Mouse (Mus musculus) monocyte, adult 5-6 weeks (primary cell): ENCODE data around the gene Hoxd4. TPM values are rescaled to one million over a fixed set of nuclear protein-coding genes. Genes with fewer than 3 reads are reported as not detected.

ENCODE experiments used
- ATAC-seq: fragments of 153-309, 156-312 bp; replicated peaks from 2 replicates; pipeline ENCODE4 v1.8.0; 2017; ENCODE audit warnings: mild to moderate bottlenecking; ENCODE audit not compliant: low TSS enrichment, insufficient number of reproducible peaks, severe bottlenecking, poor library complexity, low FRiP score
- total RNA-seq: library from RNA; stranded (forward); fragments of 200-1000, 200-491, 200-594 nt; gene quantifications from 3 replicates; pipeline ENCODE4 v1.2.3, GENCODE M21; 2017

Hoxd4 gene
- total RNA-seq, 1 experiment from 2014 or later = not detected

- no peak for ATAC-seq
Observed at GRCm38 (mm10) chr2:74720955-74721491, 9.3 kb downstream of the Hoxd4 start.

DNA sequence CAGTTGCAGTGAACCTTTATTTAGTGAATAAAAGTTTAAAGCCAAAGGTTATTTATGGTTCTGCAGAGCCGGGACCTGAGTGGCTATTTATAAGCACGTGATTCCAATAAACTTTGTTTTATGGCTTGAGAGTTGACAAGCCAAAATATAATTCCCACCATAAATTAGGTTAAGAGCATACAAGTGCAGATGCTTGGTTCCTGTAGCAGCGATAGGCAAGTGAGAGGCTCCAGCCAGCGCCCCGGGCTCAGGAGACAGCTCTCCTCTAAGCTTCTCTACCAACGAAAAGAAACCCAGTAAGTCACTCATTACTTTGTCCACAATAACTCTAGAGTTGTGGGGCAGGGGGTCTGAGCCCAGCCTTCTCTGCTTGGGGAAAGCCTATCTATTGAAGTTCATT lies 10.2 kb downstream of the Hoxd4 start:
- ATAC-seq = no peak

- no peak for ATAC-seq
Observed at GRCm38 (mm10) chr2:74722949-74723348, 11.2 kb downstream of the Hoxd4 start.

DNA sequence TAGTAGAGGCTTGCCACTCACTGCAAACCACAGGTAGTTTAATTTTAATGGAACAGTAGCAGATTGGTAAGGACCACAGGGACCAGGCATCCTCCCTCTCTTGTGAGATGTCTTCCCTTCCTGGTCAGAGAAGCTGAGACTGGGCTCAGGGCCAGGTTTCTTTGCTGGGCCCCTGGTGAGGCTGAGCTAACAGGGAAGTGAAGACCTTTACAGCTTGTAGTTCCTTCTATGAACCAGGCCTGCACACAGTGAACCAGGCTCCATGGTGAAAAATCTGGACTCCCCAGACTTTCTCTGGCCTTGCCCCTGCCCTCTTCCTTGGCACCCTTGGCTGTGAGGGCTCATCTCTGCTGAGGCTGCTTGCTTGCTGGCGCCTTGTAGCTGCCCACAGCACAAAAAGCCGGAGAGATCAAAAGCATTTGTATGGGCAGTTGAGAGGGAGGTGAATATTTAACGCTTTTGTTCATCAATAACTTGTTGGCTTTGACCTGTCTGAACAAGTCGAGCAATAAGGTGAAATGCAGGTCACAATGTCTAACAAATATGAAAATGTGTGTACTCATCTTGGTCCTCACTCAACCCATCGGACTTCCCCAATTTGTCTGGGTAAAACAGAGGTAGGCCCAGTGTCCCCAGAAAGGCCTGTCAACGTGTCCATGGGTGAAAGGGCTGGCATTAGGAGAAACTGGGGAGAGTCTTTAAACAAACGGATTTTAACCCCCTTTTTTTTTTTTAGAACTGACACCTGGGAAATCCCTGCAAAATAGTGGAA lies 12.7 kb downstream of the Hoxd4 start:
- no peak for ATAC-seq

DNA sequence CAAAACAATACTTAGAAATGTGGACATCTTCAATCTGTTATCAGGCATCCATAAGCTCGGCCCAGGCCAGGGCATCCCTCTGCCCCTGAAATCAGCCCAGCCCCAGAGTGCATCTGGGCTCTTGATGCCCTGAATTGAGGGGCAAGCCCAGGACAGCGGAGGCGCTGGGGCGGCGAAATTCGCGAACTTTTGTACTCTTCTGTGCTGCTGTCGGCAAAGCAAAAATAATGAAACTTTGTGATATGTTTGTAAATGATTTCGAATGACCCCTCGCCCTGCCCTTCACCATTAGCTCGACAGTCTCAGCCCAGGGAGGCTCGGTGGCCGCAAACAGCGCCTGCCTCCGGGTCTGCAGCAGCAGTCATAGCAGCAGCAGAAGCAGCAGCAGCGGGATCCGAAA lies 13.4 kb downstream of the Hoxd4 start:
- no peak for ATAC-seq

DNA sequence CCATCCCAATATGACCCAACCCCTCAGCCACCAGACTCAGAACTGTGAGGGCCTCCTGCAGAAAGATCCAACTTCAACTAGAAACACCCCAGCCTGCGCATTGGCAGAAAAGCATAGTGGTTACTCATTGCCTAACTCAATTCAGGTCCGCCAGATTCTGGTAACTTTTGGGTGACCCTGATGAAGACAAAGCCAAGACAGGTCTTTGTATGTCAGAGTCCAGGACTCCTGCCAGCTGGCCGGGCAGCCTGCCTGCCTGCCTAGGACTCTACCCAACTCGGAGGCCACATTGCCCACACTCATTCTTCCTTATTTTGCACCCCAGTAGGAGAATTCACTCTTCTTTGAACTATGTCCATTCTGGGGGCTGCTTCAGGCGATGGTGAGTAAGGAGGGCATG lies 14.8 kb downstream of the Hoxd4 start, which contains the start of gene Gm28230:
Gene Gm28230, plus strand, starts transcription at position 178 of the 400 bp plus-strand sequence.
- ATAC-seq = no peak

GRCm38 (mm10) chr2:74726973-74727639 lies 15.4 kb downstream of the Hoxd4 start:
- no peak for ATAC-seq

DNA sequence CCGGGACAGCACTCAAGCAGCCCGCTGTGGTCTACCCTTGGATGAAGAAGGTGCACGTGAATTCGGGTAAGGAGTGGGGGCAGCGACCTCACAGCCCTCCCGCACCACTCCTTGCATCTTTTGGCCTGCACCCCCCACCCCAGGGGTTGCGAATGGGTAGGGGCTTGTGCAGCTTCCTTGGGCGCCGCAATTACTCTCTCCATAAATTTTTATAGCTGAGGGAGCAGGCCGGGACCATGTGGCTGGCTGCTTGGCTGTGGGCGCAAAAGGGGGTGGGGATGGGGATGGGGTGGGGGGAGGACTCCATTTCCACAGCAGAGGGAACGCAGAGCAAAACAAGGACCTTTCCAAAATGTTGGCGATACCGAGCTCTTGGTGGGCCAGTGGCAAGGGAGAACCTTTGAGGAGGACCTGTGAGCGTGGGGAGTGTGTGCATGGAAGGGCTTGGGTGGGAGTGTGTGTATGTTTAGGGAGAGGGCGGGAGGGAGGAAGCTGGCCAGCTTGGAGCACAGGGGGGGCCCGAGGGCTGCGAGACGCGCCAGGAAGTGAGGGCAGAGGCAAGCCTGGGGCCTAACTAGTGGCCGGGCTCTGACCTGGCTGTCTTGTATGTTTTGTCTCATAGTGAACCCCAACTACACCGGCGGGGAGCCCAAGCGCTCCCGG lies 16.0 kb downstream of the Hoxd4 start:
- no peak for ATAC-seq

GRCm38 (mm10) chr2:74728303-74728680 lies 16.6 kb downstream of the Hoxd4 start:
- ATAC-seq = no peak

GRCm38 (mm10) chr2:74730331-74730730 lies 18.6 kb downstream of the Hoxd4 start:
- ATAC-seq = no peak

DNA sequence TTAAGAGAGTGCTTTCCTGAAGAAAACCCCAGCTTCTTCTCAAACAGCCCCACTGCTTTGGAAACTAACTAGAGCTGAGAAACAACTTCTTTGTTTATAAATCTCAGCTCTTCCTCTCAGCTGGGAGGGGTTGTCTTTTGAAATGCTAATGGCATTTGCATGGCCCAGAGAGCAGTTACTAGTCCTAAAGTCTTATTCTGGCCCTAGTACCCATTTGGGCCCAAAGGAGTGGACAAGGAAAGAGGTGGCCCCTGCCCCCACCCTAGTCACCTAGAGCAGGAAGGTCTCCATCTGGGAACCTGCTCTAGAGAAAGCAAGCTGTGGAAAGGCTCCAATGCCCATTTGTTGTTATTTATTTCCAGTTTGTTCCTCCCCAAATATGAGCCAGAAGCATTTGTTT lies 19.3 kb downstream of the Hoxd4 start:
- ATAC-seq = no peak

DNA sequence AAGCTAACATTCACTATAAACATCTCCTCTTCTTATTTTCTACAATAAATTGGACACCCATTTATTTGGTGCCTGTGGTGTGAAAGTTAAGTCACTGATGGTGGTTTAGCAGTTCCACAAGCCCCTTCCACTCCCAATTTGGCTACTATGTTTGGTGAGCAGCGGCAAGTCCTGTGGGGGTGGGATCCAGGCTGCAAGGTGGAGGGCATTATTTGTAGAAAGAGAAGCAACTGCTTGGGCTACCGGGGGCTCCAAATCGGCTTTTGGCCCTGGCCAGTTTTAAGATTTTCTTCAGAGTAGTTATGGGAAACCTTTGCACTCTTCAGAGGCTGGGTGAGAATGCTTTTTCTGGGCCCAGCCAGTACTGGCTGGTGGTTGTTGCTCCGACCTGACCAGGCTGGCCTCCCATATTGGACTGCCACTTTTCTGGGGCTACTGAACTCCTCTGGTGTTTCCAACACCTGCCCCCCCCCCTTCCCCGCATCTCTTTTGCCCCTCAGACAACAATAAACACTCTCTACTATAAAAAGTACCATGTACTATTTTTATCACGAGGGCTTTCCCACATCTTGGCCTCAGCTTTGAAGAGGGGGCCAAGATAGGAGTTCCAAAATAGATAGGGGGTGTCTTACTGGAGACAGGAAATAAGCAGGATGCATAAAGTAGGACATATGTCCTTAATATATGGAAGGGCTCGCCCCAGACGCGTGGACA lies 20.2 kb downstream of the Hoxd4 start:
- no peak for ATAC-seq

DNA sequence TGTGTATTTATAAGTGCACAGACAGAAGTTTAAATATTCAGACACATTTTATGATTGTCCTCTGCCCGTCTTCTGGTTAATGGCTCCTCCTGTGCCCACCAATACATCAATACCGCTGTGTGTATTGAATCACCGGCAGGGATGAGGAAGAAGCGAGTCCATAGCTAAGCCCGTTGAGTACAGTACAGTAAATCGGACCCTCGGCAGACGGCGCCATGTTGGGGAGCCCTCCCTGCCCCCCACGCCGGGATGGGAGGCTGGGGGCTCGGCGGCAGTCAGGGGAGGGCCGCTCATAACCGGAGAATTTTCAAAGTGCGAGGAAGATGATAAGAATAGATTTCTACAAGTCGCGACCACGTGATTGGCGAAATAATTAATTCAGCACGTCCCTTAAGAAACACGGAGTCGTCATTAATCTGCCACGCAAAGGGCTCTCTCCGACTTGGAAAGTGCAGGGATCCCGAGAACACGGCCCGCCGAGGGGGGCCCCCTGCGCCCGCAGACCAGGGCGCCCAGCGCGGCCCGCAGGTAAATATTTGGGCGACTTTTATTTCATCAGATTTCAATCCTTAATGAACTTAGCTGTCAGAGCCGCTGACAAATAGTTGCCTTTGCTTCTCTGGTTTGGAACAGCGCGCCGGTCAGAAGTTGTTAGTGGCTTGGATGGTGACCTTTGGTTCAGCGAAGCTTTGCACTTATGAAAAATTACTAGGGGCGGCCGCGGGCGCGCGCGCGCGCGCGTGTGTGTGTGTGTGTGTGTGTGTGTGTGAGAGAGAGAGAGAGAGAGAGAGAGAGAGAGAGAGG lies 21.0 kb downstream of the Hoxd4 start:
- no peak for ATAC-seq

DNA sequence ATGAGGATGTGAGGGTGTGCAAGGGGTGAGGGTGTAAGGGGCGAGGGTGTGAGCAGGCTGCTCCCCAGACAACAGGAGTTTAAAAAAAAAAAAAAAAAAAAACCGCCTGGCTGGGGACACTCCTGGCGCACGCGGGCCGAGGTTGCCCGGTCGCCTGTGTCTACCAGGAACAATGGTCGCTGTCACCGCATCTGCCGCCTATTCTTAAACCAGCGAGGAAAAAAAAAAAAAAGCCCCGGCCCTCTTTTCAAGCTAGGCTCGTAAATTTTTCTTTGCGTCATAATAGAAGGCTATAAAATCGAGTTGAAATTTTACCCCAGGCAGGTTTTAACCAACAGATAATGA lies 21.6 kb downstream of the Hoxd4 start:
- ATAC-seq = no peak

- no peak for ATAC-seq
Observed at GRCm38 (mm10) chr2:74733765-74734164, 22.0 kb downstream of the Hoxd4 start.

- no peak for ATAC-seq
Observed at GRCm38 (mm10) chr2:74734451-74734850, 22.7 kb downstream of the Hoxd4 start.

DNA sequence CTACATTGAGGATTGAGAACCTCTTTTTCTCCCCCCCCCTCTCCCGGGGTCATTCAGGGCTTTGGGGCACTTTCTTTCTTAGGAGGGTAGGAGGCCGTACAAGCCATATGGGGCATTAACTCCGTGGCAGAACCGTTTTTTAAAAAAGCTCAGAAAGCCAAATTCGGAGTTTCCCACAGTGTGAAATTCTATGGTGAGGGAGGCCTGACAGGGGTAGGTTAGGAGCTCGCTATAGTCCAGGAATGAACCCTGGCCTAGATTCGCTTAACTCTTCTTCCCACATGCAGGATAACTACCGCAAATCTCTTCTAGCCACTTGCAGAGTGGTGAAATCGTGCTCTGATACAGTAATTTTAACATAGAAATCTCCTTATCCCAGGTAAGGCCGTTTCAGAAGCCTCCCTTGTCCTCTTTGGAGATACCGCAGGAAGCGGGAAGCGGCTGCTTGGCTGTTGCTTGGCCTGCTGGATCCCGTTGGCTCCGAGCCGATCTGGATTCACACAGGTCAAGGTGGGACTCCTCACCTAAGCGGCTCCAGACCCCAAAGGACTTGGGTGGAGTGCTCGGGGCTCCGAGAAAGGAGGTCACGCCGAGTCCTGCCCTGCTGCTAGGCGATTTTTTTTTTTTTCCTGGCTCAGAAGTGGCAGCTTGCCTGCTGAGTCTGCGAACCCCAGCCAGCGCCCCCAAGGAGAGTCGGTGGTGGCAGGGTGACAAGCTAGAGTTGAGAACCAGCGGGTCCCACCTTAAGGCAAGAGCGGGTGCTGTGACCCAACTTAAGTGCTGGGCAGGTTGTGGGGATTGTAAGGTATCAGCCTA lies 23.5 kb downstream of the Hoxd4 start:
- ATAC-seq = no peak
